Mouse (Mus musculus): ENCODE results near the gene Hspa1b. TPM values are rescaled to one million over a fixed set of nuclear protein-coding genes. Genes with fewer than 3 reads are reported as not detected.
A peak's percentile ranks its signal among the peaks of the same experiment; 100 is the strongest.

Hspa1b gene
- polyA plus RNA-seq, 1 experiment: not detected

DNA sequence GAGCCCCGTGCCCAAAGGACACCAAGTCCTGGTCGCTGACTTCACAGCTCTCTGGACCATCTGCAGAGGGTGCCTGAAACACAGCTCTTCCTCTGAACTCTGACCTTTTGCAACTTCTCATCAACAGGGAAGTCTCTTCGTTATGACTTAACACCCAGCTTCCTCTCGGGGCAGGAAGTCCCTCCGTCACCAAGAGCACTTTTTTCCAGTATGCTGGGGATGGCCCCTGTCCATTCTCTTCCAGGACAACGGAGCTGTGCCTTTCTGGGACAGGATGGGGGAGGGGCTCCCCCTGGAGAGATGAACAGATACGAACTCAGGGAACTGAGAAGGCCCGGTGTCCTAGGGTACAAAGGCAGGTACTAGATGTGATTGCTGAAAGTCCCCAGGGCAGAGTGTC lies 24.2 kb downstream of the Hspa1b start:
- WGBS: 57% methylated on average over 8 of the region's 8 CpGs
- TF ChIP-seq CTCF (IDR thresholded peaks at IDR 0.05; ENCODE audit: insufficient read depth, low read depth, low read length): no peak
- TF ChIP-seq POLR2A (IDR thresholded peaks at IDR 0.05; ENCODE audit: insufficient read depth, low read depth, low read length): no peak
- peaks cover 10% of the 10 kb centered on the region for H3K4me1 ChIP-seq (ENCODE audit: control insufficient read depth, insufficient read depth, low read length)
- no peak overlapping the region for H3K4me3 ChIP-seq (ENCODE audit: insufficient read depth, low read depth, low read length)
- no peak overlapping the region for H3K27ac ChIP-seq (ENCODE audit: insufficient read depth, low read depth, low read length)

DNA sequence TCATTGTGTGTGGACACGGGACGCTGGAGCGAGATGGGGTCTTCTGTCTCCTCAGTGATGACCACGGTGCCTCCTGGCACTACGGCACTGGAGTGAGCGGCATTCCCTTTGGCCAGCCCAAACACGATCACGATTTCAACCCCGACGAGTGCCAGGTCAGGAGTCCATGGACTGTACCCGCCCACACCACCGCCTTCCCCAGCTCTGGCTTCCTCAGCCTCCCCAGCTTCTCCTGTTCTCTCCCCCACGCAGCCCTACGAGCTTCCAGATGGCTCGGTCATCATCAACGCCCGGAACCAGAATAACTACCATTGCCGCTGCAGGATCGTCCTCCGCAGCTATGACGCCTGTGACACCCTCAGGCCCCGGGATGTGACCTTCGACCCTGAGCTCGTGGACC lies 25.0 kb downstream of the Hspa1b start:
- Histone ChIP-seq H3K4me1 (ENCODE audit: control insufficient read depth, insufficient read depth, low read length) (peaks cover 10% of the 10 kb centered on the region), H3K27ac (ENCODE audit: insufficient read depth, low read depth, low read length) (no peak overlapping the region), H3K4me3 (ENCODE audit: insufficient read depth, low read depth, low read length) (no peak overlapping the region)
- WGBS: 83% methylated on average over 24 of the region's 24 CpGs
- TF ChIP-seq CTCF (IDR thresholded peaks at IDR 0.05; ENCODE audit: insufficient read depth, low read depth, low read length): no peak
- no peak for TF ChIP-seq POLR2A (IDR thresholded peaks at IDR 0.05; ENCODE audit: insufficient read depth, low read depth, low read length)

DNA sequence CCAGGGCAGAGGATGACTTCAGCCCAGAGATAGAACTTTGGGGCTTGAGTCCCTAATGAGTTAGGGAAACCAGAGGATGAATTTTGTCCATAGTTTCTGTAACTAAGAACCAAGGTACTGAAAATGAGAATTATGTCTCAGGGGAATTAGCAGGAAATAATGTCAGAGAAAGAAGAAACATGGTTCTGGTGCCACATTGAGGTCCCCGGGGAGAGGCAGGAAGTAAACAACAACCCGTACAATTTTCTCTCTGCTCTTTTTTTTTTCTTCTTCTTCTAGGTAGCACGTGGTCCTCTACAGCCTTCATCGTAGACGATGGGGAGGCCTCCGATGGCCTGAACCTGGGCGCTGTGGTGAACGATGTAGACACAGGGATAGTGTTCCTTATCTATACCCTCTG lies 26.8 kb downstream of the Hspa1b start:
- peak overlapping the region; percentile 97 for H3K4me3 ChIP-seq (ENCODE audit: insufficient read depth, low read depth, low read length)
- H3K27ac ChIP-seq (ENCODE audit: insufficient read depth, low read depth, low read length): no peak overlapping the region
- TF ChIP-seq POLR2A (IDR thresholded peaks at IDR 0.05; ENCODE audit: insufficient read depth, low read depth, low read length) (no peak), CTCF (IDR thresholded peaks at IDR 0.05; ENCODE audit: insufficient read depth, low read depth, low read length) (no peak)
- H3K4me1 ChIP-seq (ENCODE audit: control insufficient read depth, insufficient read depth, low read length): peaks cover 10% of the 10 kb centered on the region
- WGBS: 76% methylated on average over 8 of the region's 8 CpGs

DNA sequence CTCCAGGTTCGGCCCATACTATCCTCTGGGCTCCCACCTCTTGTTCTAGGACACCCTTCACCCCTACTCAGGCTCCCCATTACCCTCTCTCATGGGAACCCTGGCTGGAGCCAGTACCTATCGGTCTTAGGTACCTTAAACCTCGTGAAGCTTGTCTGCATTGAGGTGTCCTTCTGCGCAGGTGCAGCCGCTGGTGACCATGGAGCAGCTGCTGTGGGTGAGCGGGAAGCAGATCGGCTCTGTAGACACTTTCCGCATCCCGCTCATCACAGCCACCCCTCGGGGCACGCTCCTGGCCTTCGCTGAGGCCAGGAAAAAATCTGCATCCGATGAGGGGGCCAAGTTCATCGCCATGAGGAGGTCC lies 27.3 kb downstream of the Hspa1b start:
- WGBS: 4% methylated on average over 14 of the region's 14 CpGs
- H3K4me3 ChIP-seq (ENCODE audit: insufficient read depth, low read depth, low read length): peak overlapping the region; percentile 97
- H3K27ac ChIP-seq (ENCODE audit: insufficient read depth, low read depth, low read length): 0 out of 2 replicates have a peak overlapping the region, but pooled peaks have one; percentile 67
- TF ChIP-seq POLR2A (IDR thresholded peaks at IDR 0.05; ENCODE audit: insufficient read depth, low read depth, low read length): no peak
- no peak for TF ChIP-seq CTCF (IDR thresholded peaks at IDR 0.05; ENCODE audit: insufficient read depth, low read depth, low read length)
- peaks cover 10% of the 10 kb centered on the region for H3K4me1 ChIP-seq (ENCODE audit: control insufficient read depth, insufficient read depth, low read length)

DNA sequence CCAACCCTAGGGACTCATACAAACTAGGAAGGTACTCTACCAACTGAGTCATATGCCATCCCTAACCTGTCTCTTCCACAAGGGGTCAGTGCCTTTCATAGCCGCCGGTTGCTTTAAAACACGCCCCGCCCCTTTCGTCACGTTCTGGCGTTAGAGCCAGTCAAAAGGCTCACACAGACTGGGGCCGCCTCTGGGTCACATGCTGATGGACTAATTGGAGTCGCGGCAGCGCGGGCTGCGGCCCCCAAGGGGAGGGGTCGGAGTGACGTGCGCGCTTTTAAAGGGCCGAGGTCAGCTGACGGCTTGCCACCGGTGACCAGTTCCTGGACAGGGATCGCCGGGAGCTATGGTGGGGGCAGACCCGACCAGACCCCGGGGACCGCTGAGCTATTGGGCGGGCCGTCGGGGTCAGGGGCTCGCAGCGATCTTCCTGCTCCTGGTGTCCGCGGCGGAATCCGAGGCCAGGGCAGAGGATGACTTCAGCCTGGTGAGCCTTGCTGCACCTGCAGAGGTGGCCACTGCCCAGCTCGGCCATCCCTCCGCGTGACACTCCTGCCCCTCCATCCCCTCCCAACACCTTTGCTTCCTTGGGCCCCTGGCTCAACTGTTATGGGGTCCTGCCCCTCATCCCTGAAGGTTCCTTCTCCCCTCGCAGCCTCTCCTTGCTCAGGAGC lies 27.8 kb downstream of the Hspa1b start, which contains the start of gene Neu1:
Gene Neu1, plus strand, starts transcription at position 193 of the 674 bp plus-strand sequence.
- H3K4me1 ChIP-seq (ENCODE audit: control insufficient read depth, insufficient read depth, low read length): peaks cover 10% of the 10 kb centered on the region
- H3K27ac ChIP-seq (ENCODE audit: insufficient read depth, low read depth, low read length): peak within 1 kb of the TSS; percentile 67; the same call in 1 of the 2 replicates
- WGBS: under 1% methylated on average over 38 of the region's 38 CpGs
- H3K4me3 ChIP-seq (ENCODE audit: insufficient read depth, low read depth, low read length): peak within 1 kb of the TSS; percentile 97
- TF ChIP-seq CTCF (IDR thresholded peaks at IDR 0.05; ENCODE audit: insufficient read depth, low read depth, low read length) (no peak), POLR2A (IDR thresholded peaks at IDR 0.05; ENCODE audit: insufficient read depth, low read depth, low read length) (peak; percentile 43; the same call in 1 of the 2 replicates)

DNA sequence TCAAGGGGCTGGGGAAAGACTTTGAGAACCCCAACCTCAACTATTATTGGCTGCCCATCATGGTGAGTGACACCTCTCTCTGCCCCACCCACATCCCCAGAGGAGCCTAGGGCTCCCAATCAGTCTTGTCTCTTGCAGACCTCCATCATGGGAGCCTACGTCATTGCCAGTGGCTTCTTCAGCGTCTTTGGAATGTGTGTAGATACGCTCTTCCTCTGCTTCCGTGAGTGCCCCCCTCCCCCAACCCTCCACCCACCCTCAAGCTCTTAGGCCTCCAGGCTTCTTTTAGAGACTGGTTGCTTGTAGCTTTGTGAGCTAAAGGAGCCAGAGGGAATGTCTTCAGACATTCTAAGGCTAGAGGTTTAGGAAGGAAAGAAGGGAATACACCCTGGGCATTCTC lies 30.2 kb downstream of the Hspa1b start:
- Histone ChIP-seq H3K27ac (ENCODE audit: insufficient read depth, low read depth, low read length) (no peak overlapping the region), H3K4me3 (ENCODE audit: insufficient read depth, low read depth, low read length) (no peak overlapping the region), H3K4me1 (ENCODE audit: control insufficient read depth, insufficient read depth, low read length) (peaks cover 7% of the 10 kb centered on the region)
- TF ChIP-seq POLR2A (IDR thresholded peaks at IDR 0.05; ENCODE audit: insufficient read depth, low read depth, low read length) (no peak), CTCF (IDR thresholded peaks at IDR 0.05; ENCODE audit: insufficient read depth, low read depth, low read length) (no peak)
- WGBS: 72% methylated on average over 4 of the region's 4 CpGs

DNA sequence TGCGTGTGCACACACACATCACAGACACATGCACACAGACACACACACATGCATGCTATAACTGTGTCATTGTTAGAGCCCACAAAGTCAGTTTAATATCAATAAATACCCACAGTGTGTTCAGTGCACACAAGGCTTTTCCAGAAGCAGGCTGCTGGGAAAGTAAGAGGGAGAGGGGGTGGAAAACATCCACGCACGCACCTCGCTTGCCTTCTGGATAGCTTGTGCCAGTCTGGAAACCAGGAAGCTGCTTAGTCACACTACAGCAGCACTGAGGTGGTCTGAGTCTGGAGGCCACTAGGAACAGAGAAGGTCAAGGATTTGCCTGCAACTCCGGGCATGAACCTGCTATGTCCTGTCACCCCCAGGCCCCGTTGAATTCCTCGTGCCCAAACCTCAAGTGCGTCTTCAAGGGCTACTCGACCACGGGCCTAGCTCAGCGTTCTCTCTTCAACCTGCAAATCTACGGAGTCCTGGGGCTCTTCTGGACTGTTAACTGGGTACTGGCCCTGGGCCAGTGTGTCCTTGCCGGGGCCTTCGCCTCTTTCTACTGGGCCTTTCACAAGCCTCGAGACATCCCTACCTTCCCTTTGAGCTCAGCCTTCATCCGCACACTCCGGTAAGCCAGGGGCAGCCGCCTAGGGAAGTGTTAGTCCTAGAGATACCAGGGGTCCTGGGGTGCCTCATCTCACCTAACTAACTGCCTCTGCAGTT lies 31.6 kb downstream of the Hspa1b start:
- TF ChIP-seq POLR2A (IDR thresholded peaks at IDR 0.05; ENCODE audit: insufficient read depth, low read depth, low read length): no peak
- no peak for TF ChIP-seq CTCF (IDR thresholded peaks at IDR 0.05; ENCODE audit: insufficient read depth, low read depth, low read length)
- H3K4me3 ChIP-seq (ENCODE audit: insufficient read depth, low read depth, low read length): no peak overlapping the region
- WGBS: 86% methylated on average over 18 of the region's 18 CpGs
- no peak overlapping the region for H3K27ac ChIP-seq (ENCODE audit: insufficient read depth, low read depth, low read length)
- peaks cover 5% of the 10 kb centered on the region for H3K4me1 ChIP-seq (ENCODE audit: control insufficient read depth, insufficient read depth, low read length)

DNA sequence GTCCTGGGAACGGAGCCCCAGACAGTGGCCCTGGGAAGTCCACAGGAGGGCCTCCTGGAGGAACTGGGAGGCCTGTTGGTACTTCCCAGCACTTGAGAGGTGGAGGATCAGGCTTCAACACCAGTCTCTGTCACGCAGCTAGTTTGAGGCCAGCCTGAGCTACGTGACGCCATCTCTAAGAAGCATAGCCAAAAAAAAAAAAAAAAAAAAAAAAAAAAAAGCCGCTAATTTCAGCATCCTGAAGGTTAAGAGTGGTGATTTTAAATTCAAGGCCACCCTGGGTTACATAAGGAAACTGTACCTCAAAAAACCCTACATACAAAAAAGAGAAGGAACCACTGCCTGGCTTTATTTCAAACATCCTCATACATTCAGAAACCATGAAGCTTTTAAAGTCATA lies 34.8 kb downstream of the Hspa1b start:
- H3K4me3 ChIP-seq (ENCODE audit: insufficient read depth, low read depth, low read length): no peak overlapping the region
- no peak overlapping the region for H3K27ac ChIP-seq (ENCODE audit: insufficient read depth, low read depth, low read length)
- TF ChIP-seq CTCF (IDR thresholded peaks at IDR 0.05; ENCODE audit: insufficient read depth, low read depth, low read length): no peak
- TF ChIP-seq POLR2A (IDR thresholded peaks at IDR 0.05; ENCODE audit: insufficient read depth, low read depth, low read length): no peak
- H3K4me1 ChIP-seq (ENCODE audit: control insufficient read depth, insufficient read depth, low read length): no peaks in the 10 kb centered on the region
- WGBS: 62% methylated on average over 5 of the region's 5 CpGs

DNA sequence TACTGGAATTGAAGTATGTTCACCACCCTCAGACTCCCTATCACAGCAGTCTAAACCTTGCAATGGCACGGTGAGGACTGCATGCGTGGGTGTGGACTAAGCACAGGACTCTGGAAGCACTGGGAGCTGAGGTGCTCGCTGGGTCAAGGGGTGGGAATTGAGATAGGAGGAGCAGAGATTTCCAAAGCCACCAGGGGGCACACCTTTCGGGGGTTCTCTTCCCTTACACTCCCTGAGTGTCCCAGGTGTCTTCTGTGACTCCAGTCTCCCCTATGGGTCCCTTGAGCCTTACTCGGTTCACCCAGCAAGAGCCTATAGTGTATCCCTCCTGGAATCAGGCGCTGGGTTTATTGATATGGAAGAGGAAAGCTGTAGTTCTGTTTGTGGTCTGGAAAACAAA lies 36.1 kb downstream of the Hspa1b start:
- 54% methylated on average over 6 of the region's 6 CpGs for WGBS

More for the DNA sequence above, 36.1 kb downstream of the Hspa1b start:
- H3K4me3 ChIP-seq (ENCODE audit: insufficient read depth, low read depth, low read length): no peak overlapping the region
- TF ChIP-seq CTCF (IDR thresholded peaks at IDR 0.05; ENCODE audit: insufficient read depth, low read depth, low read length) (no peak), POLR2A (IDR thresholded peaks at IDR 0.05; ENCODE audit: insufficient read depth, low read depth, low read length) (no peak)
- no peak overlapping the region for H3K27ac ChIP-seq (ENCODE audit: insufficient read depth, low read depth, low read length)
- H3K4me1 ChIP-seq (ENCODE audit: control insufficient read depth, insufficient read depth, low read length): no peaks in the 10 kb centered on the region

Data from olfactory bulb, adult 2 months (tissue).